Mouse (Mus musculus): ENCODE measurements around the gene Emg1. TPM values are rescaled to one million over a fixed set of nuclear protein-coding genes. Genes with fewer than 3 reads are reported as not detected.

Emg1 gene
- polyA plus RNA-seq, 1 experiment from 2014 or later = 94.1 TPM

- DNase-seq (ENCODE audit: low spot score) (no peak), ATAC-seq (ENCODE audit: low FRiP score) (no peak)
- H3K36me3 ChIP-seq (replicated peaks; ENCODE audit: control insufficient read depth, insufficient read depth) = no peaks in the 10 kb centered on the region
- whole genome bisulfite sequencing = 90% methylated on average over 6 of the region's 6 CpGs
- no peak overlapping the region for H3K27ac ChIP-seq
- no peaks in the 10 kb centered on the region for H3K4me1 ChIP-seq (replicated peaks; ENCODE audit: control insufficient read depth, insufficient read depth, low read length)
- no peak overlapping the region for H3K4me2 ChIP-seq (replicated peaks)
- H3K27me3 ChIP-seq (ENCODE audit: control insufficient read depth, insufficient read depth, low read length) = no peaks in the 10 kb centered on the region
- no peaks in the 10 kb centered on the region for H3K9me3 ChIP-seq (ENCODE audit: control insufficient read depth, low read length)
- no peak overlapping the region for H3K9ac ChIP-seq
- no peak overlapping the region for H3K4me3 ChIP-seq (replicated peaks; ENCODE audit: low read length)
These were observed 35.8 kb downstream of the Emg1 start for GRCm38 (mm10) chr6:124676171-124676570.

- no peak for ATAC-seq (ENCODE audit: low FRiP score)
These were observed 37.4 kb downstream of the Emg1 start for GRCm38 (mm10) chr6:124674591-124674990.

GRCm38 (mm10) chr6:124673619-124674018 is 38.4 kb downstream of the Emg1 start:
- no peak overlapping the region for H3K4me2 ChIP-seq (replicated peaks)
- H3K4me1 ChIP-seq (replicated peaks; ENCODE audit: control insufficient read depth, insufficient read depth, low read length) = no peaks in the 10 kb centered on the region
- no peak for DNase-seq (ENCODE audit: low spot score)
- H3K9me3 ChIP-seq (ENCODE audit: control insufficient read depth, low read length) = no peaks in the 10 kb centered on the region
- ATAC-seq (ENCODE audit: low FRiP score) = no peak
- no peak overlapping the region for H3K27ac ChIP-seq
- no peak overlapping the region for H3K4me3 ChIP-seq (replicated peaks; ENCODE audit: low read length)
- no peaks in the 10 kb centered on the region for H3K27me3 ChIP-seq (ENCODE audit: control insufficient read depth, insufficient read depth, low read length)
- H3K9ac ChIP-seq = no peak overlapping the region
- H3K36me3 ChIP-seq (replicated peaks; ENCODE audit: control insufficient read depth, insufficient read depth) = no peaks in the 10 kb centered on the region
- 91% methylated on average over 9 of the region's 9 CpGs for WGBS

More at GRCm38 (mm10) chr6:124674591-124674990, 37.4 kb downstream of the Emg1 start:
- Histone ChIP-seq H3K4me1 (replicated peaks; ENCODE audit: control insufficient read depth, insufficient read depth, low read length) (no peaks in the 10 kb centered on the region), H3K4me3 (replicated peaks; ENCODE audit: low read length) (no peak overlapping the region), H3K9ac (no peak overlapping the region), H3K36me3 (replicated peaks; ENCODE audit: control insufficient read depth, insufficient read depth) (no peaks in the 10 kb centered on the region), H3K27ac (no peak overlapping the region), H3K27me3 (ENCODE audit: control insufficient read depth, insufficient read depth, low read length) (no peaks in the 10 kb centered on the region), H3K4me2 (replicated peaks) (no peak overlapping the region), H3K9me3 (ENCODE audit: control insufficient read depth, low read length) (no peaks in the 10 kb centered on the region)
- 98% methylated on average over 7 of the region's 7 CpGs for WGBS
- DNase-seq (ENCODE audit: low spot score) = no peak

- Histone ChIP-seq H3K4me2 (replicated peaks) (no peak overlapping the region), H3K4me3 (replicated peaks; ENCODE audit: low read length) (no peak overlapping the region), H3K4me1 (replicated peaks; ENCODE audit: control insufficient read depth, insufficient read depth, low read length) (no peaks in the 10 kb centered on the region), H3K9ac (no peak overlapping the region), H3K36me3 (replicated peaks; ENCODE audit: control insufficient read depth, insufficient read depth) (no peaks in the 10 kb centered on the region), H3K9me3 (ENCODE audit: control insufficient read depth, low read length) (no peaks in the 10 kb centered on the region), H3K27ac (no peak overlapping the region), H3K27me3 (ENCODE audit: control insufficient read depth, insufficient read depth, low read length) (no peaks in the 10 kb centered on the region)
- DNase-seq (ENCODE audit: low spot score) = no peak
- no peak for ATAC-seq (ENCODE audit: low FRiP score)
- 84% methylated on average over 6 of the region's 6 CpGs for WGBS
These were observed 39.9 kb downstream of the Emg1 start for GRCm38 (mm10) chr6:124672100-124672499.

- Histone ChIP-seq H3K4me3 (replicated peaks; ENCODE audit: low read length) (no peak overlapping the region), H3K9ac (no peak overlapping the region), H3K27ac (no peak overlapping the region), H3K4me1 (replicated peaks; ENCODE audit: control insufficient read depth, insufficient read depth, low read length) (no peaks in the 10 kb centered on the region), H3K36me3 (replicated peaks; ENCODE audit: control insufficient read depth, insufficient read depth) (no peaks in the 10 kb centered on the region), H3K27me3 (ENCODE audit: control insufficient read depth, insufficient read depth, low read length) (no peaks in the 10 kb centered on the region), H3K9me3 (ENCODE audit: control insufficient read depth, low read length) (no peaks in the 10 kb centered on the region), H3K4me2 (replicated peaks) (no peak overlapping the region)
- no peak for ATAC-seq (ENCODE audit: low FRiP score)
- WGBS = 93% methylated on average over 7 of the region's 7 CpGs
- DNase-seq (ENCODE audit: low spot score) = no peak
These were observed 41.6 kb downstream of the Emg1 start for GRCm38 (mm10) chr6:124670281-124670900.

GRCm38 (mm10) chr6:124669234-124669859 is 42.6 kb downstream of the Emg1 start:
- H3K4me2 ChIP-seq (replicated peaks) = no peak overlapping the region
- no peaks in the 10 kb centered on the region for H3K36me3 ChIP-seq (replicated peaks; ENCODE audit: control insufficient read depth, insufficient read depth)
- H3K9ac ChIP-seq = no peak overlapping the region
- H3K9me3 ChIP-seq (ENCODE audit: control insufficient read depth, low read length) = no peaks in the 10 kb centered on the region
- DNase-seq (ENCODE audit: low spot score) (no peak), ATAC-seq (ENCODE audit: low FRiP score) (no peak)
- WGBS = 93% methylated on average over 11 of the region's 11 CpGs
- no peaks in the 10 kb centered on the region for H3K27me3 ChIP-seq (ENCODE audit: control insufficient read depth, insufficient read depth, low read length)
- H3K4me1 ChIP-seq (replicated peaks; ENCODE audit: control insufficient read depth, insufficient read depth, low read length) = no peaks in the 10 kb centered on the region; the same call in 1 of the 2 replicates
- no peak overlapping the region for H3K4me3 ChIP-seq (replicated peaks; ENCODE audit: low read length)
- H3K27ac ChIP-seq = no peak overlapping the region

GRCm38 (mm10) chr6:124665011-124665410 is 47.0 kb downstream of the Emg1 start:
- DNase-seq (ENCODE audit: low spot score) (no peak), ATAC-seq (ENCODE audit: low FRiP score) (no peak)
- H3K4me2 ChIP-seq (replicated peaks) = no peak overlapping the region
- no peaks in the 10 kb centered on the region for H3K27me3 ChIP-seq (ENCODE audit: control insufficient read depth, insufficient read depth, low read length)
- H3K36me3 ChIP-seq (replicated peaks; ENCODE audit: control insufficient read depth, insufficient read depth) = no peaks in the 10 kb centered on the region
- H3K9ac ChIP-seq = no peak overlapping the region
- no peaks in the 10 kb centered on the region for H3K9me3 ChIP-seq (ENCODE audit: control insufficient read depth, low read length)
- no peak overlapping the region for H3K4me3 ChIP-seq (replicated peaks; ENCODE audit: low read length)
- WGBS = 97% methylated on average over 10 of the region's 10 CpGs
- no peak overlapping the region for H3K27ac ChIP-seq
- peaks cover 11% of the 10 kb centered on the region; the same call in 1 of the 2 replicates for H3K4me1 ChIP-seq (replicated peaks; ENCODE audit: control insufficient read depth, insufficient read depth, low read length)

GRCm38 (mm10) chr6:124664256-124664655 is 47.7 kb downstream of the Emg1 start:
- Histone ChIP-seq H3K27me3 (ENCODE audit: control insufficient read depth, insufficient read depth, low read length) (no peaks in the 10 kb centered on the region), H3K9me3 (ENCODE audit: control insufficient read depth, low read length) (no peaks in the 10 kb centered on the region), H3K36me3 (replicated peaks; ENCODE audit: control insufficient read depth, insufficient read depth) (no peaks in the 10 kb centered on the region), H3K4me2 (replicated peaks) (peak overlapping the region; percentile 71), H3K27ac (no peak overlapping the region), H3K9ac (no peak overlapping the region), H3K4me1 (replicated peaks; ENCODE audit: control insufficient read depth, insufficient read depth, low read length) (peaks cover 11% of the 10 kb centered on the region; the same call in 1 of the 2 replicates), H3K4me3 (replicated peaks; ENCODE audit: low read length) (no peak overlapping the region)
- 86% methylated on average over 7 of the region's 7 CpGs for WGBS
- no peak for DNase-seq (ENCODE audit: low spot score)
- ATAC-seq (ENCODE audit: low FRiP score) = no peak

GRCm38 (mm10) chr6:124663424-124663795 is 48.6 kb downstream of the Emg1 start:
- Histone ChIP-seq H3K27me3 (ENCODE audit: control insufficient read depth, insufficient read depth, low read length) (no peaks in the 10 kb centered on the region), H3K9ac (peak overlapping the region; percentile 71), H3K4me1 (replicated peaks; ENCODE audit: control insufficient read depth, insufficient read depth, low read length) (peaks cover 11% of the 10 kb centered on the region; the same call in 1 of the 2 replicates), H3K27ac (peak overlapping the region; percentile 84), H3K9me3 (ENCODE audit: control insufficient read depth, low read length) (no peaks in the 10 kb centered on the region), H3K4me2 (replicated peaks) (peak overlapping the region; percentile 71), H3K36me3 (replicated peaks; ENCODE audit: control insufficient read depth, insufficient read depth) (no peaks in the 10 kb centered on the region), H3K4me3 (replicated peaks; ENCODE audit: low read length) (peak overlapping the region; percentile 65)
- DNase-seq (ENCODE audit: low spot score) (no peak), ATAC-seq (ENCODE audit: low FRiP score) (no peak)
- 21% methylated on average over 13 of the region's 13 CpGs for WGBS

Measured in hindbrain, embryonic 14.5 days (tissue).